Mouse (Mus musculus) hindbrain, embryonic 15.5 days (tissue): ENCODE data around the gene 5530401A14Rik. TPM values are rescaled to one million over a fixed set of nuclear protein-coding genes. Genes with fewer than 3 reads are reported as not detected.

ENCODE experiments used
- ATAC-seq: fragments of 200-750 bp; cut with Nextera tagmentation; 2 replicates; pipeline ENCODE4 v1.8.0; 2017; ENCODE audit warnings: low read depth, moderate number of reproducible peaks, moderate TSS enrichment; ENCODE audit not compliant: low FRiP score
- H3K27ac ChIP-seq: fragments of 300-500 bp; sonication (generic); replicated peaks from 2 replicates; pipeline ENCODE4 v1.5.1; 2015; ENCODE audit warnings: mild to moderate bottlenecking, inconsistent platforms
- H3K27me3 ChIP-seq: fragments of 300-500 bp; sonication (generic); 2 replicates; pipeline ENCODE4 v1.6.1; 2015; ENCODE audit warnings: control low read depth, inconsistent platforms
- H3K36me3 ChIP-seq: fragments of 300-500 bp; sonication (generic); 2 replicates; pipeline ENCODE4 v1.6.1; 2015; ENCODE audit warnings: control low read depth, inconsistent platforms
- H3K4me1 ChIP-seq: fragments of 300-500 bp; sonication (generic); replicated peaks from 2 replicates; pipeline ENCODE4 v1.6.1; 2015; ENCODE audit warnings: control low read depth, inconsistent platforms
- H3K4me2 ChIP-seq: fragments of 300-500 bp; sonication (generic); 2 replicates; pipeline ENCODE4 v1.6.1; 2015; ENCODE audit warnings: moderate library complexity, mild to moderate bottlenecking, inconsistent platforms
- H3K4me3 ChIP-seq: fragments of 300-500 bp; sonication (generic); 2 replicates; pipeline ENCODE4 v1.5.1; 2015; ENCODE audit warnings: mild to moderate bottlenecking, inconsistent platforms
- H3K9ac ChIP-seq: fragments of 300-500 bp; sonication (generic); 2 replicates; pipeline ENCODE4 v1.6.1; 2015; ENCODE audit warnings: inconsistent platforms
- H3K9me3 ChIP-seq: fragments of 300-500 bp; sonication (generic); 2 replicates; pipeline ENCODE4 v1.6.1; 2016; ENCODE audit warnings: control low read depth, inconsistent platforms
- WGBS: fragments of 180-500 bp; shearing (Covaris S2); methylation state at CpG from one replicate; pipeline ENCODE4 v1.1.7; 2015; 5-methylcytosine and 5-hydroxymethylcytosine counted together
- polyA plus RNA-seq: library from polyadenylated mRNA; unstranded; fragments of >200 nt; fragmentation: Nextera tagmentation; extraction: Ambion mirVana; gene quantifications from 2 replicates; pipeline ENCODE4 v1.2.1, GENCODE M21; 2015

The 5530401A14Rik gene
- polyA plus RNA-seq, 1 experiment from 2014 or later = 0.73 TPM

DNA sequence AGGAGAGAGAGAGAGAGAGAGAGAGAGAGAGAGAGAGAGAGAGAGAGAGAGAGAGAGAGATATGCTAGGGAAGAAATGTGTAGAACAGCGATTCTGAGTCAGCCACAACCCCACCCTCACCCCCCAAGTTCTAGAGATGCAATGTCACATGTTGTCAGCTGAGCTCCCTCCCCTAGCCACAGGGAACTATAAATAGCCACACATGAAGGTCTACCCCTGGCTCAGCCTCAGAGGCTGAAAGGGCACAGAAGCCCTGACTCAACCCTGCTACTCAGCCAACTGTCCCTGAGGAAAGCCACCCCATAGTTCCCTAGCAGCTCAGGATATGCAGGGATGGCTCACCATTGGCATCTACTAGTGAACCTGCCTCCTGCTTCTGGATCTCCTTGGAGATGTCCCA, 81.7 kb downstream of the 5530401A14Rik start:
- Histone ChIP-seq H3K27ac (no peak overlapping the region), H3K4me1 (no peaks in the 10 kb centered on the region), H3K9me3 (no peaks in the 10 kb centered on the region), H3K36me3 (no peaks in the 10 kb centered on the region), H3K4me3 (no peak overlapping the region), H3K4me2 (no peak overlapping the region), H3K27me3 (no peaks in the 10 kb centered on the region), H3K9ac (no peak overlapping the region)
- ATAC-seq = no peak
- 92% methylated on average over 1 of the region's 1 CpGs for WGBS

Other genes with a start within 250 kb of the 5530401A14Rik start
- 17.0 and 17.7 TPM in 2 replicates for gene Asic2, start 107.8 kb downstream of the 5530401A14Rik start, polyA plus RNA-seq
- 0.73 and 1.4 TPM in 2 replicates for gene Ccl2, start 174.9 kb downstream of the 5530401A14Rik start, polyA plus RNA-seq
- gene Gm17268, start 177.9 kb downstream of the 5530401A14Rik start, polyA plus RNA-seq = not detected in 2 replicates
- 0.78 and 1.4 TPM in 2 replicates for gene Ccl7, start 185.0 kb downstream of the 5530401A14Rik start, polyA plus RNA-seq
- gene Ccl11, start 197.2 kb downstream of the 5530401A14Rik start, polyA plus RNA-seq = 0.27 and 0.54 TPM in 2 replicates
- 1.4 and 2.9 TPM in 2 replicates for gene Ccl12, start 241.2 kb downstream of the 5530401A14Rik start, polyA plus RNA-seq